Mouse (Mus musculus): ENCODE measurements around the gene Fndc3a.

The Fndc3a gene

GRCm38 (mm10) chr14:72671911-72672310 lies 37.9 kb downstream of the Fndc3a start:
- no peak for DNase-seq (ENCODE audit: low read depth)

- DNase-seq (ENCODE audit: low read depth), result no peak
Observed at GRCm38 (mm10) chr14:72670987-72671386, 38.8 kb downstream of the Fndc3a start.

GRCm38 (mm10) chr14:72649268-72649667 lies 60.5 kb downstream of the Fndc3a start:
- DNase-seq (ENCODE audit: low read depth), result no peak

- no peak for DNase-seq (ENCODE audit: low read depth)
Observed at GRCm38 (mm10) chr14:72645512-72645911, 64.3 kb downstream of the Fndc3a start.

- DNase-seq (ENCODE audit: low read depth), result no peak
Observed at GRCm38 (mm10) chr14:72644620-72645019, 65.2 kb downstream of the Fndc3a start.

GRCm38 (mm10) chr14:72638507-72638906 lies 71.3 kb downstream of the Fndc3a start:
- DNase-seq (ENCODE audit: low read depth), result no peak

- no peak for DNase-seq (ENCODE audit: low read depth)
Observed at GRCm38 (mm10) chr14:72633571-72633970, 76.2 kb downstream of the Fndc3a start.

- no peak for DNase-seq (ENCODE audit: low read depth)
Observed at GRCm38 (mm10) chr14:72625411-72625810, 84.4 kb downstream of the Fndc3a start.

GRCm38 (mm10) chr14:72604077-72604476 lies 105.7 kb downstream of the Fndc3a start:
- no peak for DNase-seq (ENCODE audit: low read depth)

GRCm38 (mm10) chr14:72603194-72603521 lies 106.6 kb downstream of the Fndc3a start:
- no peak for DNase-seq (ENCODE audit: low read depth)

- peak; percentile 75 for DNase-seq (ENCODE audit: low read depth)
Observed at GRCm38 (mm10) chr14:72602521-72603193, 107.1 kb downstream of the Fndc3a start.

- DNase-seq (ENCODE audit: low read depth), result no peak
Observed at GRCm38 (mm10) chr14:72601381-72602305, 108.2 kb downstream of the Fndc3a start.

- no peak for DNase-seq (ENCODE audit: low read depth)
Observed at GRCm38 (mm10) chr14:72600375-72600774, 109.4 kb downstream of the Fndc3a start.

GRCm38 (mm10) chr14:72598976-72599740 lies 110.6 kb downstream of the Fndc3a start:
- DNase-seq (ENCODE audit: low read depth), result no peak

GRCm38 (mm10) chr14:72594191-72594590 lies 115.6 kb downstream of the Fndc3a start:
- DNase-seq (ENCODE audit: low read depth), result no peak

GRCm38 (mm10) chr14:72589415-72589814 lies 120.4 kb downstream of the Fndc3a start:
- no peak for DNase-seq (ENCODE audit: low read depth)

- no peak for DNase-seq (ENCODE audit: low read depth)
Observed at GRCm38 (mm10) chr14:72582979-72583378, 126.8 kb downstream of the Fndc3a start.

GRCm38 (mm10) chr14:72580991-72581390 lies 128.8 kb downstream of the Fndc3a start:
- DNase-seq (ENCODE audit: low read depth), result no peak

GRCm38 (mm10) chr14:72576283-72576682 lies 133.5 kb downstream of the Fndc3a start:
- DNase-seq (ENCODE audit: low read depth), result no peak

- DNase-seq (ENCODE audit: low read depth), result no peak
Observed at GRCm38 (mm10) chr14:72563941-72564340, 145.9 kb downstream of the Fndc3a start.

- no peak for DNase-seq (ENCODE audit: low read depth)
Observed at GRCm38 (mm10) chr14:72558795-72559194, 151.0 kb downstream of the Fndc3a start.

- DNase-seq (ENCODE audit: low read depth), result no peak
Observed at GRCm38 (mm10) chr14:72555846-72556245, 154.0 kb downstream of the Fndc3a start.
